Mouse (Mus musculus) small intestine, adult 2 months (tissue): ENCODE measurements around the gene Tma7.

Experiments
- CTCF ChIP-seq: fragments of 200-500 bp; IDR thresholded peaks from 2 replicates; pipeline ENCODE4 v1.5.1; 2012; ENCODE audit warnings: low read depth, mild to moderate bottlenecking, control low read depth, inconsistent platforms, low read length, moderate library complexity, mixed read lengths; ENCODE audit not compliant: insufficient replicate concordance, insufficient read length; ENCODE audit errors: extremely low read depth
- POLR2A ChIP-seq: fragments of 200-500 bp; IDR thresholded peaks from 2 replicates; pipeline ENCODE4 v1.6.1; 2012; ENCODE audit warnings: low read depth, mild to moderate bottlenecking, control low read depth, inconsistent platforms, low read length, moderate library complexity

GRCm38 (mm10) chr9:109087987-109088386, 5.6 kb upstream of the Tma7 start:
- TF ChIP-seq POLR2A = no peak
- TF ChIP-seq CTCF = peak; percentile 51; the same call in 1 of the 2 replicates
